Mouse (Mus musculus) embryo, embryonic 9.5 days (tissue): ENCODE measurements around the gene Gpr183.

Source experiments
- DNase-seq: peaks from one replicate; pipeline ENCODE4 v3.0.0-alpha.2; 2017; ENCODE audit errors: extremely low spot score

Gene Gpr183

DNA sequence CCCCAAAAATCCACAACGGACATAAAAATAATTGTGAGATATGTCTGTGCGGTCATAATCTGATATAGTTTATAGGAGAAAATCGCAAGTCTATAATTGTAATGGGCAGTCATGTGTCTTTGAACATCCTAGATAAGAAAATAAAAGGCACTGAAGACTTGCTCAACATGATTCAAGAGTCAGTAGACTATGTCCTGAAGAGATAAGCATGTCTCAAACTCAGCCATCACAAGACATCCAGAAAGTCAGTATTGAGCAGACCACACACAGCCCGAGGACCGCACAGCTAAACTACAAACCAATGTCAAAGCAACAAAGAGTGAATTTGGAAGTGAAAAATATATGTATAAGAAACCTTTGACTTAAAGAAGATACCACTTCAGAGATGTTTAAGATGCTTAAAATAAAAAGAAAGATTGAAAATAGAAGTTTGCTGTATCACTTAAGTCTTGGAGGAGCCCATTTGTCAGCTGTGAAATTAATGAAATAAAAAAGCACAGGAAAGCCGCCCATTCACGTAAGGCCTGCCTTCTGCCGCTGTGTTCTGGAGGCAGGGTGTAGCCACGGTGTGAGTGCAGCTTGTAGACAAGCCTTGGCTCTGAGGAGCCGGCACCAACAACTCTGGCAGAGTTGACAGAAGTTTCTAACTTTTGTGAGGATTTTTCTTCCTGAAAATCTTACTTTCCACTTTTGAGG lies 7.7 kb downstream of the Gpr183 start:
- DNase-seq = no peak

DNA sequence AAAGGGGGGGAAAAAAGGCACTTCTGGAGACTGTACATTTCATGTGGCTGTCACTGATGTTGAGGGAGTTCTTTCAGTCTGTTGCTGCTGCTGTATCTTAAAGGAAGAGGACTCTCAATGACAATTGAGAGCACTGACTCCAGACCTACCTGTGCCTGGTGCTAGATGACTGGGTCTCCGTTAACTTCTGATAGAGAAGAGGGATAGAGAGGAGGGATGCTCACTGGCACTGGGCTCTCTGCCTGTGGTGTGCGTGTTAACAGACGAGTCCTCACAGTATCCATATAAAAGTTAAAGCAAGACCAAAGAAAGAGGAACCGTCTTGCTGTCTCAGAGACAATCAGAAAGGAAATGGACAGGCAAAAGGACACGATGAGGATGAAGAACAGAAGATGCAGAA lies 8.7 kb downstream of the Gpr183 start:
- no peak for DNase-seq

DNA sequence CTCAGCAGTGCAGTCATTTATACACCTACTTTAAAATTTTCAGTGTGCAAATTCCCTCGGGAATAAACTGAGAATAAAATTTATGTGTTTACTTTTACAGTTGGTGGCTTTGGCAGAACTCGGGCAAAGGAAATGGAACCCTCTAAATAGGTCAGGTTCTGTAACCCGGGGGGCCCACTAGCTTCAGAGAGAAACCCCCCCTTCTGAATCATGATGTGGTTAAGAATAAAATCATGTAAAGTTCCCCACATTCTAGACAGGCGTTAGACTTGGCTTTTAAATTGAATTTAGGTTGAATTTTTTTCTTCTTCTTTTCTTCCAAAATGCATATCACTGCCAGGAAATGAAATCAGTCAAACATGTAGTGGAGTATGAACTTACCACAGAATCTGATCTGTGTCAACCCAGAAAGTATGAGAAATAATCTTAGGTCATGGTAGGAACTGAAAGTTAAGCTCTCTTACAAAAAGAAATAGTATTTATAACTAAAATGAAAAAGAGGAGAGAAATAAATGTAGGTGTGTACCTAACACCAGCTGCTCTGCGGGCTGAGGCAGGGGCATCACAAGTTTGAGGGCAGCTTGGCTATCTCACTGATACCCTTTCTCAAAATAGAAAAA lies 9.7 kb downstream of the Gpr183 start:
- no peak for DNase-seq

DNA sequence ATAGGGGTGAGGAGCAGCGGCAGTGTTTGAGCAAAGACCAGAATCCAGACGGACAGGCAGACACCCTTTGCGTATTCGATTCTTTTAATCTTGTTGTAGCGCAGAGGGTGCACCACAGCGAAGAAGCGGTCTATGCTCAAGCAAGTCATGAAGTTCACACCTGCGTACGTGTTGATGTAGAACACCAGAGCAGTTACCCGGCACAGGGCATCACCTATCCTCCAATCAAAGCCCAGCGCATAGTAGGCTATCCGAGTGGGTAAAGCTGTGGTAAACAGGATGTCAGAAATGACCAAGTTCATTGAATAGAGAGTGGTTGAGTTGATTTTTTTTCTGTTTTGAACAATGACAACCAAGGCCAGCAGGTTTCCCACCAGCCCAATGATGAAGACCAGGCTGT lies 10.4 kb downstream of the Gpr183 start:
- DNase-seq = no peak

DNA sequence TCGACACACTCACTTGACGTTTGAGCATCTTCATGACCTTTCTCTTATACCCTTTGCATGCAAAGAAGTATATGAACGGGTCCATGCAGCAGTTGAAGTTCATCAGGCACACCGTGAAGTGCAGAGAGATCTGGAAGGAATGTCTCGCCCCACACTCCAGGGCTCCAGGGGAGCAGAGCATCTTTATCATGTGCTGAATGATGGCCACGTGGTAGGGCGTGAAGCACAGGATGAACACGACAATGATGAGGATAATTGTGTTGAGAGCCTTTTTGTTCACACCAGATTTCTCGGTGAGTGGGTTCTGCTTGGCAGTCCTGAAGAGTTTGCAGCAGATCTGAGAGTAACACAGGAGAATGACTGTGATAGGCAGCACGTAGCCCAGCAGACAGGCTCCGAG lies 10.9 kb downstream of the Gpr183 start:
- DNase-seq = no peak

DNA sequence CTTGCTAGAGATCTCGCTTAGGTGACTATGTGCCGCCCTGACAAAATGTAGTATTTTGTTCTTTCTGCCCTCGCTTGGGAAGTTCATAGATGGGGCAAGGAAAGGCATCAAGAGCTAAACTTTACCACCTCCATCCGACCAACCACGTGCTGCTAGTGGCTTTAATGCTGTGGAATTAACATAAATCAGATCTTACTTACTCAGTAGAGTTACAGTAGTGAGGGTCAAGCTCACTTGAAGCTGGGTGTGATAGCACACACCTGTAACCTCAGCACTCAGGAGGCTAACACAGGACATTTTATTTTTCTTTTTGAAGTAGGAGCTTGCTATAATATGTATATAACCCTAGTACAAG lies 13.0 kb downstream of the Gpr183 start:
- DNase-seq = no peak

DNA sequence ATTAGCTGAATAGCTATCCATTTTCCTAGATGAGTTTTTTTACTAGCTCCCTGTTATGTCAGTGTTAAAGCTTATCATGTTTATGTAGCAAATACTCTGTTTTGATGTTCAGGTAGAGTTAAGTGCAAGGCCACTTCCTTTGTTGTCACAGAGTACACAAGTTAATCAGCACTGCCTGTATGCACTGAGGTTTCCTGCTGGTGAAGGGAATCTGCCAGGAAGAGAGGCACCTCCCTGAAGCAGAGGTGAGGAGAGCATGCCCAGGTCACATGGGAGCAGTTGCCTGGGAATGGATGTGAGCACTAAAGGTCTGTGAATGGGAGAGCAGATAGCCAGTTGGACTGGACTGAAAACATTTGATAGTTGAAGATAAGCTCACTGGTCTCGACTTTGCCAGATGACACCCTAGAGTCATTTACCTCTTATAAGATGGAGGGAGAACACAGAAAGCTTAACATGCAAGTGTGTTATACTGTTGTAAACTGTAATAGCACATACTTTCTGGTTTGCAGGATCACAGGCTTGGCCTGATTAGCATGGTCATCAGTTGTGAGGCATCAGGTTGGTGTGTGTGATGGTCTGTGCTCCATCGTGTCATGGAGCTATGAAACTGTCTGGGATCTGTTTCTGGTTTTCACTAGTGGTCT lies 13.5 kb downstream of the Gpr183 start:
- DNase-seq = no peak

DNA sequence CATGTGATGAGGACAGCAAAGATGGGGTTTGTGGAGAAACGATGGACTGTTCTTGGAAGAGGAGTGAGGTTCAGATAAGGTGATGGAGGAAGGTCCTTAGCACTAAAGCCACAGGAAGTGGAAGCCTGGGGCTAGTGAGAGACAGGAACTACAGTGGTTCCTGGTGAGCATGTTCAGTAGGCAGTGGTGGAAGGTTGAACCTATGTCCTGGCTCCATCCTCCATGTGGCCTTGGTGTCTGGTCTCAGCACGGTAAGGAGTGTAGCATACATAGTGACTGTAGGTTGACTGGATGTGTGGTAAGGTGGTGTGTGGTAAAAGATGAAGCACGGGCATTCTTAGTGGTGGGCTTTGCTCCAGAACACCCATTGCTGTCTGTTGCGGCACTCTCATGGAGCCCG lies 15.1 kb downstream of the Gpr183 start:
- no peak for DNase-seq

DNA sequence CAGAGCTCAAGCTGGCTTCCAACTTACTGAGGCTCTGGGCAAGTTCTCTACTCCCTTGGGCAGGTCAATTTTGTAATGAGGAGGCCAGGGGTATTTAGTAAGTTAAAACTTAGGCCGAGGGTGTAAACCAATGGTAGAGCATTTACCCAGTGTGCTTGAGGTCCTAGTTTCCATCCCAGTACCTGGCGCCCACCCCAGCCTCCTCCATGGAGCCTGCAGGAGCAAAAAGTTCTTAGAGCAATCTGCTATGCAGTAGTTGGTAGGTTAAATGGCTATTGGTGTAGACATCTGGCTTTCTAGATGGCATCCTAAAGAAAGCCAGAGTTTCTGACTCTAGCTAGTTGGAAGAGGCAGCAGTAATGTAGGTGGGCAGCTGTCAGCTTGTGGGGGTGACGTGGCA lies 15.6 kb downstream of the Gpr183 start:
- DNase-seq = no peak

DNA sequence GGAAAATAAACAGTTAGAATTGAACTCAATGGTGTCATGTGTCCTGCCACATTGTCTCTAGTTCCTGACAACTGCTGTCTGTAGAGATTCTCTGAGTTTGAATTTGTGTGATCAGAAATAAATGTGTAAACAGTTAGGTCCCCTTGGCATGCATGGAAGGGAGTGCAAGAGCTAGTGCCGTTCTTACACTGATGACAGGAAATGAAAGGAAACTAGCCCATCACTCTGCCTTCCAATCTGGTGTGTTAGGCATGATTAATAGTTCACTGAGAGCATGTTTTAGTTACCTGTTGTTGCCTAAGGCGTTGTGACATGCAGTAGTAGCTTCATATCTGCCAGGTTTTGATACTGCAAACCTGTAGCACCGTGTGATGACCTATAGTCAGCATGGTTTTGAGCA lies 17.0 kb downstream of the Gpr183 start:
- no peak for DNase-seq

DNA sequence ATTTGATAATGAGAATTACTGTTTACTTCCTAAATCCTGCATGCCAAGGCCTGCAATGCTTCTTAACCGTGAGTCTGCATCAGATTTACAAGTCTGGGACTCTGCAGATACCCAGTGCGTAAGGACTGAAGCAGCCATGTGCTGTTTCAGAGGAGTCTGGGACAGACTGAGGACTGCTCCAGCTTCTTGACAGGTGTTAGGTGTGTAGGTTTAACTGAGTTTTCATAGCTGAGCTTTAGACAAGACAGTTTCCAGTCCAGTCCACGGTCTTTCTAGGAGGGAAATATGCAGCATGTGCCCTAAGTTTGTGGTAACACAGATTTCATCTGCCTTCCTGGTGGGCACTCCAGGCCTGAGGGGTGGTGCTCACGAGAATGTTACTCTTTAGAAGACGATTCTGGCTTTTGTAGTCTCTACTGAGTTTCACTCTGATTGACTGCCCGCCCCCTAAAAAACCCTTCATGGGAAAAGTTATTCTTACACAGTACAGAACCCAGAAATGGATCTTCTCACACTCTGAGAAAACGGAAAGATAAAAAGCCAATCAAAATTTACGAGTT lies 17.7 kb downstream of the Gpr183 start:
- no peak for DNase-seq

DNA sequence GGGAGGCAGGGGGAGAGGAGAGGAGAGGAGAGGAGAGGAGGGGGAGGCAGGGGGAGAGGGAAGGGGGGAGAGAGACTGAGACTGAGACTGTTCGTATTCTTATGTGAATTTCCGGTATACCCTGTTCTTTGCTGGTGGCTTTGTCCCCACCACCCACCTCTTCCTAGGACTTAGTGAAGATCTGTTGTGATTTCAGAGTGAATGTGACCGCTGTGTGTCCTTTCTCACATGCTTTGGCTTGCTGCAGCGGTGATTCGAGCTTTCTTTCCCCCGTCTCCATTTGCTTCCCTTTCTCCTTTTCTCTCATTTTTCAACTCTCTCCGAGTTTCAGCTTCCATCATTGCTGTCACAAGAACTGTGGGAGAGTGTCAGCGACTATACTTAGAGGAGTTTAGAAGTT lies 18.3 kb downstream of the Gpr183 start:
- no peak for DNase-seq

DNA sequence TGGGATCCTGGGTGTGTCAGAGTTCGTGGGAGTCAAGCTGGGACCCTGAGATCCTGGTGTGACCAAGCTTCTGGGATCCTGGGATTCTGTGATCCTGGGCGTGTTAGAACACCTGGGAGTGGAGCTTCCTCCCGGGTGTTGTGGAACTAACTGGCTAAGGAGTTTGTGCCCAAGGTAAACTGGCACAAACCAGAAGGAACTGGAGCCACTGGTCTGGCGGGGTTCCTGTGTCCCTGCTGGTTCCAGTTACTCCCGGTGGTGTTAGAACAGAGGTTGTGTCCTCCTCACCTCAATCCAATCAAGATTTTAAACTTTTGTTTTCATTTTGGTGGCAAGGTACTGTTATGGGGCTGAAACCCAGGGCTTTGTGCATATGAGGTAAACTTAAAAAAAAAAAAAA lies 18.9 kb downstream of the Gpr183 start:
- no peak for DNase-seq

DNA sequence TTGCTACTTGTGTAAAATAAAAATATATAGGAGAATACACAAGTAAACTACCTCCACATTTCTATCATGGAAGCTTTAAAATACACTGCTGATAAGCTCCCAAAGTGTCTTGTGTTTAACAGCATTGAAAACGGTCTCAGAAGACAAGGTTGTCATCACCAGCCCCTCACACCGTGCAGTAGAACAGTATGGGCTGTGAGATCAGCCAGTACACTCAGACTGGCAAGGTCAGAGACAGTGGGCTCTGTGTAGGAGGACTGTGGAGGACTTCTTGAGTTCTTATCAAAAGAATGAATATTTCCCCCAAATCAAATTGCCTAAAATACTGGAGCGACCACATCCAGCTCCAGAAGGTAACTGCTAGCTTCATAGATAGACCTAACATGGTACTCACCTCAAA lies 25.4 kb downstream of the Gpr183 start:
- DNase-seq = no peak

DNA sequence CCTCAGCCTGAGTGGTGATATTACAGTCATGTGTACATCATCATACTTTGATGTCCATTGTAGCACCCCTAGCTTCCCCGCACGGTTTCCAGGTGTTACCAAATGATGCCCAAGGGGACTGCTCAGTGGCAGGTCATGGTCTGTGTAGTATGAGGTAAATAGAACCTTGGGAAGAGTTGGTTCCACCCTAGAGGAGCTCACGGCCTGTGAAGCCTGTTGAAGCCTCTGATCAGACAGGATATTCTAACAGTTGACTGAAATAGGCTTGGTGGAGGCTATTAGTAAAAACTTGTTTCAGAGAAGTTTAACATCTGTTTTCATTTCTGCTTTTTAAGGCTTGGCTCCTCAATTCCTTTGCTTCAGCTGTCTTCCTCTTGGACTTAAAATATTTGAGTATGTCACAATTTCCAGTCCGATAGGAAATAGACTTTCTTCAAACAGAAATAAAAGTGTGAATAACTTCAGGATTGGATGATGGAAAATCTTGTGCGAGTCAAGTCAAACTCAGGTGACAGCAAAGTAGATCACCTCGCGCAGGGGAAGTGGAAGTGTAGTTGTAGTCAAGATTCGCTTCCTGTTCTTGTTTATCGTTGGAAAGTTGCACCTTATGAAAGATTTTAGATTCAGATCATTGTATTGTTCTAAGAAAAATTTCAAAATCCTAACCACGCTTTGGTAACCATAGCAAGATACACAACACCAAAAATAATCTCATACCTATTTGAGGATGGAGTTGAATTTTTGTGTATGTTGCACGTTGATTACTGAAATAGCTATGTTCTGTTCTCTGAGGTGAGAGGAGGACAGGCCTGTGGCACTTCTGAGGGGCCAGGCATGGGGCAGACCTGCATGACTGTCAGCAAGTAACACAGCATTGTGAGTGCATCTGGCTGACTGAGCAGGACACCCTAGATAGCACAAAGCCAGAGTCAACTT lies 26.5 kb downstream of the Gpr183 start:
- DNase-seq = no peak

DNA sequence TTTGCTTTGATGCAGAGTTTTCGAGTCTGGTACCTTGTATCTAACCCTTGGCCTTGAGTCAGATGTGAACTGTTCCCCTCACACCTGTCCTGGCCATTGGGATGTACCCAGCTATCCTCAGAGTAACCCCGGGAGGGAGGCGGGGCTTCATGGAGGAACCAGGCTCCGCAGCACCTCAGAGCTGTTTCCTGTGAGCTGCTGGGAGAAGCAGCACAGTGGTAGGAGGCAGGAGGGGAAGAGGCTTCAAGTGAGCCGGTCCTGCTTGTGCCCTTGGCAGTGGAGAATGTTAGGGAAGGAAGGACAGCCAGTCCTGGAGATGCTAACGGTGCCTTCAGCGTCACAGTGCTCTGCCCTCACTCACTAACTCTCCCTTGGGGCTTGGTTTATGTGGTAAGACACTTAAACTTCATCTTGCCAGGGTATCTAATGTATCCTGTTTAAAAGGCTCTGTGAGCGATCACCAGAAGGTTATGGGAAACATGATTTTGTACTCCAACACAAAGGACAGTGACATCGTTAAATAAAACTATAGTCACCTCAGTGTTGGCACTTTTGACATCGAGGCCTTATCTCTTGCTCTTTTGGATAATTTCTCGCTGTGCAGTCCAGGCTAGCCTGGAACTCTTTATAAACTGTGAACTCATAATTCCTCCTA lies 27.3 kb downstream of the Gpr183 start:
- DNase-seq = no peak

DNA sequence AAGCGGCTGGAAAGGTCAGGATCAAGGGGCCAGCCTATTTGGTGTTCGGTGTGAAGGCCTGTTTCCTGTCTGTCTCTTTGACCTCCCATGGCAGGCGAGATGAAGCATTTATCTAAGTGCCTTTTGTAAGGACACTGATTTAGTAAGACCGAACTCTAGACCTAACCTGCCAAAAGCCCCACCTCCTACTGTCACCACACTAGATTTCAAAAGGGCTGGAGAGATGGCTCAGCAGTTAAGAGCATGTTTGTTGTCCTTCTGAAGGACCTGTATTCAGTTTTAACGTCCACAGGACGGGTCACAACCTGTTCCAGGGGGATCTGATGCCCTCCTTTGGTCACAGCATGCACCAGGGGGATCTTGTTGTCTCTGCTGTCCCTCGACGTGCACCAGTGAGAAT lies 28.1 kb downstream of the Gpr183 start:
- DNase-seq = no peak

DNA sequence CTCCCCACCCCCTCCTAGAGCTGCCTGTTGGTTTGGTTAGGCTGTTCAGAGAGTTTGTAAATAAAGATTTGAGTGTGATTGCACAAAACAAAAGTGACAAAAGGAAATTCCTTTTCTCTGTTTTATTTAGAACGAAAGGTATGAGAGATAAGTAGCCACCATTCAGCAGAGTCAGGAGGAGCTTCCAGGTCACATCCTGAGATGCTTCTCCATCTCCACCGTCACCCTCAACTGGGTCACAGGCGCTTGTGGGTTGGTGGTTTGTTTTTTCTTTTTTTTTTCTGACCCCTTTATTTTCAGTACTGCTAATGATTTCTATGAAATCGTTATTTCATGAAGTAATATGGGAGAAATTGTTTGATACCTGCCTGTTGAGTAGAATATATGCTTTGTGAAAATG lies 28.6 kb downstream of the Gpr183 start:
- DNase-seq = no peak

DNA sequence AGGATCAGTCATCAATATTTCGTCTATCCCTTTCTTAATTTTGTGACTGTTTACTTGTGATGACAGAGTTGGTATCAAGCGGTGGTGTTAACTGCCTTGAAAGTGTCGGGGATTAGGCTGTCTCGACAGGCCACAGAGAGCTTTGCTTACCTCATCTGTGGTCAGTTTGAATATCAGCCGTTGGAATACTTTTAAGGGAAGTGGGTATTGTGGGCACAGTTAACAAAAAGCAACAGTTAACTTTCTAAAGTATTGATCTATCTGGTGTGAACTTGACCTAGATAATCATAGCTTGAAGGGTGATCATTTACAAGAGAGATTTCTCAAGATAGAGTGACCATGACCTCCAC lies 30.4 kb downstream of the Gpr183 start:
- no peak for DNase-seq

DNA sequence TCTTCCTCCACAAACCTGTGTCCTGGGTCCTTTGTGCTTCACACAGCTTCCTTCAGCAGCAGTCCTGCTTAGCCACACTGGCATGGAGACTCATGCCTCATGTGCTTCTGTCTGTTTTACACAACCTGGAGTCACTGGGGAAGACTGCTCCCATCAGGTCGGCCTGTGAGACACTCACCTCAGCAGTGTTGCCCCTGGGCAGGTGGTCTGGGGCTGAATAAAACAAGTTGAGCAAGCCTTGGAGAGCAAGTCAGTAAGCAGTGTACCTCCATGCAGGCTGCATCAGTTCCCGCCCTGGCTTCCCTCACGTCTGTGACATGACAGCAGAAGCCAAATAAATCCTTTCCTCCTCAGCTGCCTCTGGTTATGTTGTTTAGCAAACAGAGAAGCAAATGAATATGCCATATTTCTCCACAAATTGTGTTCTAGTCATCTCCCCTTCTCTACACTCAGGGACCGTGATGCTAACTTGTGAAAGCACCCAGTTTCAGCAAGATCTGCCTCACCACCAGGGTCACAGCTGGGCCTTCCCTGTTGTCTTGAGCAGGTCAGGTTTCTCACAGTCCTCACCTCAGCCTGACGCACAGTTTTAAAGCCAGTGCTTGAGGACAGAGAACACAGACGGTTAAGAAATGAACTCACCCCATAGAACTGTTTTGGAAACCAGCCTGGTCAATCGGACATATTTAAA lies 30.9 kb downstream of the Gpr183 start:
- no peak for DNase-seq

DNA sequence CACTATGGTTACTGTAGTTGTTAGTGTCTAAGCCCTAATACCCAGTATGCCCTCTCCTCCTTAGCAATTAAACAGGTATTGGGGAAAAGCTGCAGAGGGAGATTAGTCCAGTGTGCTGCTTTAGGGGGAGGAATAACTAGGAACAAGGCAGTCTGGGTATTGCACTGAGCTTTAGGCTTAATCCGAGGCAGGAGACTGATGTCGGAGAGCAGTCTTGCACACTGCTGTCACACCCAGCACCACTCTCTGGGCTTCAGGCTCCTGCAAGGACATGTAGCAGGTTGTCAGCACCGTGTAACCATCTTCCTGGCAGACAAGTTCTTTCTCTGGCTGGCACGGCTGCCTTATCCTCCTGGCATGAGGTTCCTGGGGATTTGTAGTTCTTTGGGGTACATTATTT lies 32.8 kb downstream of the Gpr183 start:
- DNase-seq = no peak
